Mouse (Mus musculus) kidney, adult 2 months (tissue): ENCODE results near the gene Poldip3. TPM values are rescaled to one million over a fixed set of nuclear protein-coding genes. Genes with fewer than 3 reads are reported as not detected.

Experiments used
- DNase-seq: peaks from one replicate; pipeline ENCODE4 v3.0.0; 2021
- H3K27ac ChIP-seq: fragments of 200-500 bp; 2 replicates; pipeline ENCODE4 v1.5.1; 2012; ENCODE audit warnings: low read depth, low read length, control low read depth, inconsistent platforms; ENCODE audit not compliant: insufficient read depth
- H3K27me3 ChIP-seq: fragments of 200-500 bp; replicated peaks from 2 replicates; pipeline ENCODE4 v1.6.1; 2012; ENCODE audit warnings: mild to moderate bottlenecking, moderate library complexity, low read length, inconsistent platforms; ENCODE audit not compliant: control insufficient read depth, insufficient read depth
- H3K36me3 ChIP-seq: fragments of 200-500 bp; 2 replicates; pipeline ENCODE4 v1.6.1; 2012; ENCODE audit warnings: mild to moderate bottlenecking, moderate library complexity, low read length, inconsistent platforms; ENCODE audit not compliant: control insufficient read depth, insufficient read depth
- H3K4me1 ChIP-seq: fragments of 200-500 bp; 2 replicates; pipeline ENCODE4 v1.6.1; 2011; ENCODE audit warnings: low read length; ENCODE audit not compliant: control insufficient read depth, insufficient read depth
- H3K4me3 ChIP-seq: fragments of 200-500 bp; 2 replicates; pipeline ENCODE4 v1.5.1; 2011; ENCODE audit warnings: mild to moderate bottlenecking, low read depth, low read length, control low read depth; ENCODE audit not compliant: insufficient read depth
- CTCF ChIP-seq: fragments of 200-500 bp; conservative IDR thresholded peaks from 2 replicates; pipeline ENCODE4 v1.5.1; 2011; ENCODE audit warnings: low read depth, mild to moderate bottlenecking, control low read depth, low read length, moderate library complexity, mixed read lengths; ENCODE audit not compliant: insufficient read depth, insufficient read length
- POLR2A ChIP-seq: fragments of 200-500 bp; IDR thresholded peaks from one replicate; pipeline ENCODE4 v1.6.1; 2011; ENCODE audit warnings: low read depth, low read length, control low read depth
- WGBS: fragments of 180-500 bp; shearing (Covaris S2); methylation state at CpG from one replicate; pipeline ENCODE4 v1.1.7; 2018; 5-methylcytosine and 5-hydroxymethylcytosine counted together
- polyA plus RNA-seq: library from polyadenylated mRNA; depleted of rRNA; stranded (reverse); fragments of >200 nt; gene quantifications from 2 replicates; pipeline ENCODE4 v1.2.3, GENCODE M21; 2012

Poldip3 gene
- polyA plus RNA-seq, 1 experiment = 47.2 TPM

DNA sequence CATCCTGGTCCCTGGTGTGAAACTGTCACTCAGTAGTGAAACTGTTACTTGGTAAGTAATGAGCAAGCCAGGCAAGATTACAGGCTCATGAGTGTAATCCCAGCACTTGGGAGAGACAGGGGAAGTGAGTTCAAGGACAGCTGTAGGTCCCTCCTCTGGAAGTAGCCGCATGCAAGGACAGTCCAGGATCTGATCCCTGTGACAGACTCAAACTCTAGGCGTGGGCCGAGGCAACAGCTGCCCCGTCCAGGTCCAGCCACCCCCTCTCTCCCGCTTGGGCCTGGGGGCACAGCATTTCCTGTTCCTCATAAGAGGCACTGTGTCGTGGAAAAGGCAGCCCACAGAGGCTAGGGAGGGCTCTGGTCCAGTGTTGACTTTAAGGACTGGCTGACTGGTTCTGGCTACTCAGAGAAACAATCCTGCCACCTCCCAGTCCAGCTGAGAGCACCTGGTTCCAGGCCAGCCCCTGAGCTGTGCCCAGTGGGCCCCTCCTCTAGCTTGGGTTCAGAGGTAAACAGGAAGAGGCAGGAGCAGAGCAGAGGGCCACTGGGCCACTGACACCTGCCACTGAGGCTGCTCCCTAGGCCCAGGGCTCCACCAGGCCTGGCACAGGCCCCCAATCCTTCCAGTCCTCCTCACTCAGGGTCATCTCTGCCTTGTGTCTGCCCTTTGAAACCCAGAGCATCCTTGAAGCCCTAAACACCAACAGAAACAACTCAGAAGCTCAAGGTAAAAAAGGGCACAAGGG is 6.7 kb upstream of the Poldip3 start:
- Histone ChIP-seq H3K27me3 (no peaks in the 10 kb centered on the region), H3K36me3 (0 out of 2 replicates have a peak, but pooled peaks cover 3% of the 10 kb centered on the region), H3K27ac (no peak overlapping the region), H3K4me3 (no peak overlapping the region), H3K4me1 (no peaks in the 10 kb centered on the region)
- WGBS = 70% methylated on average over 6 of the region's 6 CpGs
- peak; percentile 59 for DNase-seq
- no peak for TF ChIP-seq POLR2A
- no peak for TF ChIP-seq CTCF

DNA sequence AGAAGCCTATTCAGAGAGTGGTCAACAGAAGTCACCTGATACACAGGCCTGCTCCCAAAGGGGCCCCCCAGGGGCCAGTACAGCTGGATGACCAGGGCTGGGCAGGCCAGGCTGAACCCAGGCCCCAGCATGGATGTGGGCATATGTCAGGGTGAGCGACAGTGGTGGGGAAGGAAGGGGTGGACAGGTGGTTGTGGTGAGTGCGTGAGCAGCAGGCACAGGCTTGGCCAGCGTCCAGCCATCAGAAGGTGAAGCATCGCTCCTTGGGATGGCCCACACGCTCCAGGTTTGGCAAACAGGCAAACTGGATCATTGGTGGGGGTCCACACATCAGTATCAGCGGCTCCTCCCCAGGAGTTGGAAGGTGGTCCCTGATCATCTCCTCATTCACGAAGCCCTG is 5.1 kb upstream of the Poldip3 start:
- Histone ChIP-seq H3K27me3 (no peaks in the 10 kb centered on the region), H3K36me3 (no peaks in the 10 kb centered on the region), H3K27ac (no peak overlapping the region), H3K4me3 (no peak overlapping the region), H3K4me1 (peaks cover 6% of the 10 kb centered on the region)
- 92% methylated on average over 7 of the region's 7 CpGs for WGBS
- TF ChIP-seq CTCF (no peak), POLR2A (no peak)
- DNase-seq = no peak

- DNase-seq = peak; percentile 39
- Histone ChIP-seq H3K27ac (no peak overlapping the region), H3K27me3 (no peaks in the 10 kb centered on the region), H3K4me3 (no peak overlapping the region), H3K36me3 (no peaks in the 10 kb centered on the region; the same call in 1 of the 2 replicates), H3K4me1 (peaks cover 14% of the 10 kb centered on the region)
- 59% methylated on average over 4 of the region's 4 CpGs for WGBS
- TF ChIP-seq POLR2A (no peak), CTCF (no peak)
Observed at GRCm38 (mm10) chr15:83150694-83151093, 1.5 kb upstream of the Poldip3 start.

- DNase-seq = no peak
- peaks cover 17% of the 10 kb centered on the region for H3K4me1 ChIP-seq
- TF ChIP-seq POLR2A (no peak), CTCF (no peak)
- peak overlapping the region; percentile 100 for H3K27ac ChIP-seq
- WGBS = 20% methylated on average over 3 of the region's 3 CpGs
- H3K36me3 ChIP-seq = no peaks in the 10 kb centered on the region; the same call in 1 of the 2 replicates
- H3K4me3 ChIP-seq = peak overlapping the region; percentile 99
- no peaks in the 10 kb centered on the region for H3K27me3 ChIP-seq
Observed at GRCm38 (mm10) chr15:83150073-83150442, 874 bp upstream of the Poldip3 start.

DNA sequence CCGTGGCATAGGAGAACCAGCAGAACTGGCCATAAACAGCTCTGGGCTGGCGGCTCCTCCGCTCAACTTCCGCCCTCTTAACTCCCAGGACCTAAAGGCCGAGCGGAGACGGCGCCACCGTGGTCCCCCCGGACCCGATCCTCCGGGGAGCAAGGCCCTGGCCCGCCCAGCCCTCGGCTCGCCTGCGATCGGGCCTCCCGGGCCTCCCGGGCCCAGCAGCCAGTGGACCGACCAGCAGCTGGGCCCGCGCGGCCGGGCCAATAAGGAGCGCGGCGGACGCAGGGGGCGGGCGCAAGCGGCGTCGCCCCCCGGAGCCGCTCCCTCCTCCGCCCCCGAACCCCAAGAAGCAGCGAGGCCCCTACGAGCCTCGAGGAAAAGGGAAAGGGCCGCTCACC is 386 bp downstream of the Poldip3 start:
- H3K27me3 ChIP-seq = no peaks in the 10 kb centered on the region
- TF ChIP-seq CTCF (no peak), POLR2A (no peak)
- 0% methylated on average over 36 of the region's 41 CpGs for WGBS
- H3K4me1 ChIP-seq = peaks cover 19% of the 10 kb centered on the region
- no peaks in the 10 kb centered on the region; the same call in 1 of the 2 replicates for H3K36me3 ChIP-seq
- peak overlapping the region; percentile 100 for H3K27ac ChIP-seq
- DNase-seq = no peak
- peak overlapping the region; percentile 99 for H3K4me3 ChIP-seq

- H3K4me1 ChIP-seq = peaks cover 19% of the 10 kb centered on the region
- H3K27me3 ChIP-seq = no peaks in the 10 kb centered on the region
- H3K4me3 ChIP-seq = peak overlapping the region; percentile 99
- DNase-seq = no peak
- 1% methylated on average over 21 of the region's 21 CpGs for WGBS
- TF ChIP-seq POLR2A (no peak), CTCF (no peak)
- H3K36me3 ChIP-seq = no peaks in the 10 kb centered on the region; the same call in 1 of the 2 replicates
- H3K27ac ChIP-seq = peak overlapping the region; percentile 100
Observed at GRCm38 (mm10) chr15:83148395-83148794, 789 bp downstream of the Poldip3 start.

- 79% methylated on average over 6 of the region's 6 CpGs for WGBS
- TF ChIP-seq CTCF (no peak), POLR2A (no peak)
- H3K4me1 ChIP-seq = peaks cover 23% of the 10 kb centered on the region
Observed at GRCm38 (mm10) chr15:83145541-83145940, 3.6 kb downstream of the Poldip3 start.

More at GRCm38 (mm10) chr15:83145541-83145940, 3.6 kb downstream of the Poldip3 start:
- Histone ChIP-seq H3K27me3 (no peaks in the 10 kb centered on the region), H3K27ac (no peak overlapping the region), H3K4me3 (no peak overlapping the region), H3K36me3 (no peaks in the 10 kb centered on the region; the same call in 1 of the 2 replicates)
- no peak for DNase-seq
